Mouse (Mus musculus) spleen, postnatal 10 days (tissue): Measurements from ENCODE around the gene Hoxc10.

ENCODE experiments used
- DNase-seq, 2 experiments: peaks; one replicate each; pipeline ENCODE4 v3.0.0; 2021 to 2022; ENCODE audit warnings: low spot score in 2 of 2

Hoxc10 gene

DNA sequence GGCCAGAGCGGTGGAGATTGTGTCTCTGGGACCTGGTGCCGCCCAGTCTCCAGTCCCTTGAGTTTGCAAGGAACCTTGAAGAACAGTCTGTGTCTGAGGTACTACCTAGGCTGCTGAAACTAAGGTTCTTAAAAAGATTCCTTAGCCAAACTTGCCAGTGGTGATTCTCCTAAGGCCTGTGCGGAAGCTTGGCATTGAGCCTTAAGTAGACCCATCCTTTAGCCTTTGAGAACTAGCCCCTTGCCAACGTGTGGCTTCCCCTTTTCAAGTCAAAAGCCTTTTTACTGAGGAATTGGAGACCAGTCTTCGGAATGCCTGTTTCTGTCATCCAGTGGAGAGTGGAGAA, 23.2 kb upstream of the Hoxc10 start:
- no peak for DNase-seq

- no peak for DNase-seq
Measured at GRCm38 (mm10) chr15:102945185-102946077, 21.2 kb upstream of the Hoxc10 start.

DNA sequence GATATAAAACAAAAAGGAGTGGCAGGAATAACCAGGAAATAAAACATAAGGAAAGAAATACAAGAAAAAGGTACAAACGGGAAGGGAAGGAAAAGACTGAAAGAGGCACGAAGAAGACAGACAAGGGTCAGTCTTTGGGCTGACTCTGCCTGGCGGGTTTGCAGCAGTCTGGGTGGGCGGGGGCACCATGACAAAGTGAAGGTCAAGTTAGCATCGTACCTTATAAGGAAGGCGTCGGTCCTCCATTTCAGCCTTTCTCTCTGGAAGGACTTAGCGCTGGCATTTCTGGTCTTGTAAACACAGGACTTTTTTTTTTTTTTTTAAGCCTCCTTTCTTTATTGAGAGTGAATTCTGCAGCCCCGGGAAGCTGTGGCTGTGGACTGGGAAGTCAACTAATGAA, 19.3 kb upstream of the Hoxc10 start:
- DNase-seq: no peak

DNA sequence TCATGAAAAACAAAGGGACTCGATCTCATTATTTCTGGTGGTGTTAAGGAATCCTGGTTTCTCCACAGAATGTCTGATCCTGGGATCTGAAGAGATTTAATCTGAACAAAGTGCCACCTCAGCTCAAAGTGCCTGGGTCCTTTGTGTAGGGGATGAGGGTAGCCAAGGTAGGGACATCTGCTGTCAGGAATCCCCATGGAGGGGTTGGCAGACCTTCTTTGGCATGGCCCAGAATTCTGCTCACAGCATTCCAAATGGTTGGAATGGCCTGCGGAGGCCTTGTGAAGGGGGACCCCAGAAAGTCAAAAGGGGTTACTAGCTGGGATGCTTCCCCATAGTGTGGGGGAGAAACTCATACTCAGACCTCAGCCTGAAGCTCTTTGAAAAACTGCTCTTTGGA, 17.8 kb upstream of the Hoxc10 start:
- no peak for DNase-seq

DNA sequence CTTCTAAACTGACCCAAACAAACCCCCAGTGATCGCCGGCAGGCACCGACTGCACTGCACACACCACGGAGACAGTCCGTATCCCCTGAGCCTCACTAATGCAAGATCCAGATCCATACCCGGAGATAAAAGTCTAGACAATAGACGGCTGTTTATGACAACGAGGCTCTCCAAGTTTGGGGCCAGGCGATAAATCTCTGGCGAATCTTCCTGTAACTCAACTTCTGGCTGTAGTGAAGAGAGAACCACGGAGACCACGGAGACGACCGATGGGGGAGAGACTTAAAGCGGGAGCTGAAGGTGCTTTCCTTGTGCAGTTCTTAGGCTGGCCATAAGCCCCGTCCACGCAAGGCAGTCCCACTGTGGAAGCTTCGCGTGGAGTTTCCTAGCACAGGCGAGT, 16.9 kb upstream of the Hoxc10 start:
- no peak for DNase-seq

- DNase-seq: no peak
Measured at GRCm38 (mm10) chr15:102950877-102951276, 15.7 kb upstream of the Hoxc10 start.

- no peak for DNase-seq
Measured at GRCm38 (mm10) chr15:102953561-102953960, 13.0 kb upstream of the Hoxc10 start.

DNA sequence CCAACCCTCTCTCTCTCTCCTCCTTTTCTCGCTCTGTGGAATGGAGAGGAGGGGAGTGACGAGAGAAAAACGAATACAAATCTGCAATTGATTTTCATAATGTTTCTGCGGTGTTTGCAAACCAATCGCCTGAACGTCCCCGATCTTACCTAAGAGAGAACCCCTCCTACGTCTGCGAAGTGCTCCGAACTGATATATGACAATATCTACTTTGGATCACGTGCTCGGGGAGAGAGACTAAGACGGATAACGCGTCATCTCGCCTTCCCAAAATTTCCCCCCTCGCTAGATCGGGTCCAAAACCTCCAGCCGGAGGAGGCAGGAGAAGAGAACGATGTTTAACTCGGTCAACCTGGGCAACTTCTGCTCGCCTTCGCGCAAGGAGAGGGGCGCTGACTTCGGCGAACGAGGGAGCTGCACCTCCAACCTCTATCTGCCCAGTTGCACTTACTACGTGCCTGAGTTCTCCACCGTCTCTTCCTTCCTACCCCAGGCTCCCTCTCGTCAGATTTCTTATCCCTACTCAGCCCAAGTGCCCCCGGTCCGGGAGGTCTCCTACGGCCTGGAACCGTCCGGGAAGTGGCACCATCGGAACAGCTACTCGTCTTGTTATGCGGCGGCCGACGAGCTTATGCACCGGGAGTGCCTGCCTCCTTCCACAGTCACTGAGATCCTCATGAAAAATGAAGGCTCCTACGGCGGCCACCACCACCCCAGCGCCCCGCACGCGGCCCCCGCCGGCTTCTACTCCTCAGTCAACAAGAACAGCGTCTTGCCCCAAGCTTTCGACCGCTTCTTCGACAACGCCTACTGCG, 12.2 kb upstream of the Hoxc10 start, which contains the start of gene Hoxc11:
Gene Hoxc11 (plus strand): TSS at position 236 of the 815 bp plus-strand sequence.
- no peak for DNase-seq

GRCm38 (mm10) chr15:102955007-102955382, 11.6 kb upstream of the Hoxc10 start:
- DNase-seq: no peak

DNA sequence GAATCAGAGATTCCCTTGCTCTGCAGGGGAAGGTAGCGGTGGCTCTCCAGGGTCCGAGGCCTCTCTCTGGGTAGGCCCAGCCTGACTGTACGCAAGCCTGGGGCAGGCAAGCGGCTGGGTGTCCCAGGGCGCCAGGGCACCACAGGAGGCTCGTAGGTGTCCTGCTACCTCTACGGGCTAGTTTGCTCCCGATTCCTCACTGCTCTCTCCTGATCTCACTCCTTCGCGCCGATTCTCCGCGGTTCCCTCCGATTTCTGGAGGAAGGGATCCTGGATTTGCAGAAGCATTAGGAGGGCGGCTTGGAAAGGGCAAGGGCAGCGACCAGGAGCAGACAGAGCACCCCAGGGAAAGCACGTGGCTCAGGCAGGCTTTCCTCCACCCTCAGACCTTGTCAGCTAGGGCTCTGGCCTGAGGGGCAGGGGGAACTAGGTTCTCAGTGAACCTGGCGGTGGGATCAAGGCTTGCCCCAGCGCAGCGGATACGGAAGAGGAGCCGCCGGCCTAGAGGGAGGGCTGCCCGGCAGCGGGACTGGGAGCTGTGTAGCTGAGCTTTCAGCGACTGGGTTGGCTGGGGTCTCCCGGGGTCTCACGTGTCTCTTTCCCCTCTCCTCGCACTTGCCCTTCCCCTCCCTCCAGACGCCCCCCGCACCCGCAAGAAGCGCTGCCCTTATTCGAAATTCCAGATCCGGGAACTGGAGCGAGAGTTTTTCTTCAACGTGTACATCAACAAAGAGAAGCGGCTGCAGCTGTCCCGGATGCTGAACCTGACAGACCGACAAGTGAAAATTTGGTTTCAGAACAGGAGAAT, 10.6 kb upstream of the Hoxc10 start:
- DNase-seq: no peak

DNA sequence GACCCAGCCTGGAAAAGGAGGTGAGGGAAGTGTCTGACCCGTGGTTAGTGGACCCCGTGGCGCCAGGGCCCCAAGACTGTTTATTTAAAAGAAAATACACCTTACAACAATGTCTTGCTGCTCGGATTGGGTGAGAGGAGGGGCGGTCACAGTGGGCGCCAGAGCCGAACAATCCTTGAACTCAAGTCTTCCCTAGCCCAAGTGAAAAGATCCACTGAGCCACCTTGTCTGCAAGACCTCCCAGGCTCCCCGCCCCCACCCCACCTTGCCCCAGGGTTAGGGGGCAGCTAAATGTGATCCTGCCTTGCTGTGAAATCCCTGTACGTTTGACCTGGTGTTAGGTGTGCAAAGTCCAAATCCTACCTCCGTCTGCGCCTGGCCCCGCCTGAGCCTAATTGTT, 9.7 kb upstream of the Hoxc10 start:
- DNase-seq: no peak

DNA sequence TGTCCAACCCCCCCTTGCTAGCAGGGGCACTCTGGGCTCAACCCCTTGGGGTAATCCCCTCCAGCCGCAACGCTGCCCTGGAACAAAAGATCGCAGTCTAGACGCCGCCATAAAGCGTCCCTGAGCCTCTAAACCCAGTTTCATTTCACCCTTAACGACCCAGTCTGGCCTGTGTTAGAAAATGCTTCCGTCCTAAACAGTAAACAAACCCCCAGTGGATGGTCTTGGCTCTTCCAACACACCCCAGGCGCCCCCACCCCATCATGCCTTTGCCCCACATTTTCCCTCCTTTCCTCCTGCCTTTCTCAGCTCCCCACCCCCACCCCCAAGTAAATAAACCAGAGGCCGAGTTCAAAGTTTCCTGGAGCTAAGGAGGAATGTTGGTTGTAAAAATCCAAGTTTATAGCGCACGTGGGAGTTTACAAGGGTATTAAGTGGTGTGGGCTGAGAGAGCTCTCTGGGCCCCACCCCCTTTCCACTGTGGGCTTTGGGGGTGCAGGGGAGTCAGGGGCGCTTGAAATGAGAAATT, 6.9 kb upstream of the Hoxc10 start:
- DNase-seq: no peak

DNA sequence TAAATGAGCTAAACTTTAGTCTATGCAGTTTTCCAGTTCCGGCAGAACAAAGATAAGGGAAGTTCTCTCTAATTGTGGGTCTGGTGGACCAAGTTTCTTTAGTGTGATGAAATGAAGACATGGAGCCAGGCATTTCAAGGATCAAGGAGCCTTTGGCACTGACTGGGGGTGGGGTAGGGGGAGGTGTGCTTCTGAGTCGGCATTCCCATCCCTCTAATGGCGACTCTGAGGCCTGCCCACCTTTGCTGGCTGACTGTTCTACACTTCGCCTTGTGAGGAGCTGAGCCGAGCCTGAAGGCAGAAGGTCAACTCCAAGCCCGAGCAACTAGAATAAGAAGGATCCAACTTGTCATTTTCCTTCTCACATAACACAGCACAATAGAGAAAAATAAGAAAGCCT, 4.9 kb upstream of the Hoxc10 start:
- no peak for DNase-seq

DNA sequence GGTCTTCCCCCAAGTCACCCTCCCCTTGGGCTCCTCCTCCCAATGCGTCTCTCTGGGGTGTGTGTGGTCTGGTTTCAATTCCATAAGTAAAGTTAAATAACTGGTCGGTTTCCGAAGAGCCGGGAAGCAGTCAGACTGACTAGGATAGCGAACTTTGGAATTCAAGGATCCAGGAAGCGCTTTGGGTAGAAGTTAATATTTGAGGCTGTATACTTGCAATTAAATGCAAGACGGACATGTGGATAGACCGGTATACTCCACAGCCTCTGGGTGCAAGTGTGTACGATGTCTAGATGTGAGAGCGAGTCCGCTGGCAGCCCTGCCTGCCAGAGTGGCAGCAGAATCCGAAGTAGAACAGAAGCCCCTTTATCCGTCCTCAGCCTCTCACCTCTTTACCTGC, 4.1 kb upstream of the Hoxc10 start:
- DNase-seq: no peak

GRCm38 (mm10) chr15:102963259-102963658, 3.3 kb upstream of the Hoxc10 start:
- no peak for DNase-seq

DNA sequence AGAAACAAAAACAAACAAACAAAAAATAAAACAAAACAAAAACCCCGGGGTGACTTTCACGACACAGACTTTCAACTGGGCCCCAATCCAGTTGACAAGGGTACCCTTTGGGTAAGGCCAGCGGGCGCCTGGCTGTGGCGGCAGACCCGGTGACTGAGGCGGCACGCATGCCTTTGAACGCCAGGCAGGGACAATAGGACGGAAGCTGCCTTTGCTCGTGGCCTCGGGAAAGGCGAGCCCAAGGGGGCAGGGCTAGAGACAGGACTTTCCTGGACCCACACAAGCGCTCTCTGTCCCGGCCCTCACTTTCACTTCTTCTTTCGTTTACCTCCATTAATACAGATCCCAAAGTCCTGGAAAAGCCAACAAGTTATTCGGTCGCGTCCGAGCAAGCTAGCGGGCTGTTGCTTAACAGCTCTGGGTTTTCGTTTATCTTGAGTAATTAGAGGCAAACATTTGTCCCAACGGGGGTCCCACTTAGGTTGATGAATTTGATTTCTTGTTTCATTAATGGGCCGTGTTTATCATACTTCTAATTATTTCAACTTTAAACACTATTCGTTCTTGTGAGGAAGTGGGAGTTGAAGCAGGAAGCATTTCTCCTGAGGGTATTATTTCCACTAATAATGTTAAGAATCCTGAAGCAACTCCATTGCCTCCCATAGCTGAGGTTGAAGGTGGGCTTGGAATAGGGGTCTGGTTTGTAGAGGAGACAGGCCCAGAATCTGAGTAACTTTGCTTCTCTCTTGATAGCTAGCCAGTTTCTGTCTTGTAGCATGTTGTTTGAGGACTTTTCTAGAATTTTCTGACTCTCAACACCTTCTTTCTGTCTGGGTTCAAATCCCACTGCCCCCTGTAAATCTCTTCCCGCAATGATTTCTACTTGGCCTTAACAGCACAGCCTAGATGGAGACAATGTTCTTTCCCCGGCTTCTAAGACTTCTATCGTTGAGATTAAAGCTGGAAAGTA, 2.6 kb upstream of the Hoxc10 start:
- DNase-seq: no peak

GRCm38 (mm10) chr15:102965003-102965891, 1.3 kb upstream of the Hoxc10 start:
- DNase-seq: no peak

- peak in 1 of 2 experiments; percentile 71 for DNase-seq
Measured at GRCm38 (mm10) chr15:102965892-102966775, 462 bp upstream of the Hoxc10 start.

- no peak for DNase-seq
Measured at GRCm38 (mm10) chr15:102967312-102967510, 615 bp downstream of the Hoxc10 start, which contains the start of gene Hoxc5. Hoxc5 (plus strand) TSS chr15:102967443.
